Mouse (Mus musculus) heart, embryonic 14.5 days (tissue): ENCODE measurements at regions not wholly inside any gene's neighbourhood (a gene's known extent, or its start where the extent isn't known, plus 50 kb on each side); places are given as distances from the start of the nearest gene placed in this dataset.

ENCODE experiments used
- ATAC-seq: fragments of 200-750 bp; cut with Nextera tagmentation; 2 replicates; pipeline ENCODE4 v1.8.0; 2017; ENCODE audit warnings: low read depth, moderate TSS enrichment; ENCODE audit not compliant: insufficient number of reproducible peaks, insufficient read depth, low FRiP score
- H3K27ac ChIP-seq, 2 experiments: fragments of 200-500 bp in 1 of 2; fragments of 300-500 bp in 1 of 2; sonication (generic) in 1 of 2; replicated peaks in 1 of 2; 2 replicates each; pipeline ENCODE4 v1.5.1; 2012 to 2014; ENCODE audit warnings: low read depth in 2 of 2, low read length in 2 of 2, control low read depth in 1 of 2, mild to moderate bottlenecking in 1 of 2, mixed read lengths in 1 of 2; ENCODE audit not compliant: control insufficient read depth in 1 of 2, insufficient read depth in 1 of 2
- H3K27me3 ChIP-seq: fragments of 300-500 bp; sonication (generic); 2 replicates; pipeline ENCODE4 v1.6.1; 2014; ENCODE audit warnings: mild to moderate bottlenecking, low read length, control low read depth; ENCODE audit not compliant: control insufficient read depth, insufficient read depth
- H3K36me3 ChIP-seq: fragments of 300-500 bp; sonication (generic); 2 replicates; pipeline ENCODE4 v1.6.1; 2014; ENCODE audit warnings: mild to moderate bottlenecking, control low read depth, low read length, mixed read lengths; ENCODE audit not compliant: control insufficient read depth, insufficient read depth
- H3K4me1 ChIP-seq, 2 experiments: fragments of 200-500 bp in 1 of 2; fragments of 300-500 bp in 1 of 2; sonication (generic) in 1 of 2; 2 replicates each; pipeline ENCODE4 v1.6.1; 2012 to 2014; ENCODE audit warnings: low read length in 2 of 2, control low read depth in 1 of 2, mixed read lengths in 1 of 2; ENCODE audit not compliant: control insufficient read depth in 2 of 2, insufficient read depth in 2 of 2
- H3K4me2 ChIP-seq: fragments of 300-500 bp; sonication (generic); 2 replicates; pipeline ENCODE4 v1.6.1; 2014; ENCODE audit warnings: mild to moderate bottlenecking, low read length
- H3K4me3 ChIP-seq, 2 experiments: fragments of 200-500 bp in 1 of 2; fragments of 300-500 bp in 1 of 2; sonication (generic) in 1 of 2; 2 replicates each; pipeline ENCODE4 v1.5.1; 2012 to 2014; ENCODE audit warnings: low read length in 2 of 2, mild to moderate bottlenecking in 2 of 2, control low read depth in 1 of 2, low read depth in 1 of 2, moderate library complexity in 1 of 2; ENCODE audit not compliant: control insufficient read depth in 1 of 2, insufficient read depth in 1 of 2
- H3K9ac ChIP-seq: fragments of 300-500 bp; sonication (generic); 2 replicates; pipeline ENCODE4 v1.6.1; 2014; ENCODE audit warnings: mild to moderate bottlenecking, low read length
- H3K9me3 ChIP-seq: fragments of 300-500 bp; sonication (generic); 2 replicates; pipeline ENCODE4 v1.6.1; 2016; ENCODE audit warnings: low read length, control low read depth; ENCODE audit not compliant: control insufficient read depth
- WGBS: fragments of 180-500 bp; shearing (Covaris S2); extraction: QIAGEN DNeasy Blood & Tissue Kit; methylation state at CpG from one replicate; pipeline ENCODE4 v1.1.7; 2014; 5-methylcytosine and 5-hydroxymethylcytosine counted together

- Histone ChIP-seq H3K4me3 (no peak overlapping the region), H3K9me3 (no peaks in the 10 kb centered on the region), H3K36me3 (no peaks in the 10 kb centered on the region), H3K9ac (no peak overlapping the region), H3K27me3 (peaks cover 19% of the 10 kb centered on the region), H3K27ac (no peak overlapping the region), H3K4me1 (peaks cover 6 to 7% of the 10 kb centered on the region in 2 experiments; a peak in 2 of 4 replicates), H3K4me2 (no peak overlapping the region)
- ATAC-seq, result no peak
Observed at GRCm38 (mm10) chr9:46736232-46736631, 262.3 kb upstream of the Gm4791 start.

GRCm38 (mm10) chr9:46735664-46736067 lies 262.9 kb upstream of the Gm4791 start:
- Histone ChIP-seq H3K27ac (no peak overlapping the region), H3K4me3 (no peak overlapping the region), H3K4me1 (peaks cover 6 to 7% of the 10 kb centered on the region in 2 experiments; a peak in 2 of 4 replicates), H3K9me3 (no peaks in the 10 kb centered on the region), H3K27me3 (peaks cover 19% of the 10 kb centered on the region), H3K36me3 (no peaks in the 10 kb centered on the region), H3K4me2 (no peak overlapping the region), H3K9ac (no peak overlapping the region)
- 4% methylated on average over 4 of the region's 4 CpGs for WGBS
- ATAC-seq, result no peak

DNA sequence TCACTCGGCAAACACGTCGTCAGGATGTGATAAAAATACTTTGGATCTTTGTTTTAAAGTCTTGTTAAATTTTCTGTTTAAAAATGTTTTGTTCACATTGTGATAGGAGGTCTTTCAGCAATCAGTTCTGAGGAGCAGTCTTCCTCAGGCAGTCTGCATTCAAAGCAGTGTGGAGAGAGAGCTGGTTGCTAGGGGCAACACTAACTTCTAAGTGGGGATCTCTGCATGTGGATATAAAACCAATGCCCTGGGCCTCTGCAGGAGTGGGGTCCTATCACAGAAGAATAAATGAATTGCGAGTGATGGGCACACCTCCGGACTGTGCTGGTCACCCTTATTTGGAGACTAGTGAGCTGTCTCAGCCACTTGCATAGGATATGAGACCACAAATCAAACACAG lies 270.1 kb upstream of the Gm4791 start:
- Histone ChIP-seq H3K27ac (no peak overlapping the region), H3K27me3 (peaks cover 3% of the 10 kb centered on the region), H3K4me1 (no peaks in the 10 kb centered on the region), H3K4me2 (no peak overlapping the region), H3K36me3 (no peaks in the 10 kb centered on the region), H3K9ac (no peak overlapping the region), H3K4me3 (no peak overlapping the region), H3K9me3 (no peaks in the 10 kb centered on the region)
- ATAC-seq, result no peak
- WGBS, result 70% methylated on average over 5 of the region's 5 CpGs

DNA sequence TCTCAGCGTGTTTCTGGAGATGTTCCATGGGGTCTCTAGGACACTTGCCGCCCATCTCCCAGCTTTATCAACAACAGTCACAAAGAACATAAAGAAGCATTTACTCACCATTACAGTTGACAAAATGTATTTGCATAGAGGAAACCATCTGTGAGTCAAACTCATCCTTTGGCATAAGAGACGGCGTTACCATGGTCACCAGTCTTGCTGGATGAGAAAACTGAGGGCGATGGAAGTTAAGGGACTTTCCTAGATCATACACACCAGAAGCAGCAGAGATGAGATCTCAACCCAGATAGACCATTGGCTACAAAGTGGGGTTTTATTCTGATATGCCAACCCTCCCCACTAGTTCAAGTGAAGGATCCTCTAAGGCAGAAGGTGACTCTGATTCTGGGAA lies 274.3 kb upstream of the Gm4791 start:
- no peaks in the 10 kb centered on the region for H3K9me3 ChIP-seq

DNA sequence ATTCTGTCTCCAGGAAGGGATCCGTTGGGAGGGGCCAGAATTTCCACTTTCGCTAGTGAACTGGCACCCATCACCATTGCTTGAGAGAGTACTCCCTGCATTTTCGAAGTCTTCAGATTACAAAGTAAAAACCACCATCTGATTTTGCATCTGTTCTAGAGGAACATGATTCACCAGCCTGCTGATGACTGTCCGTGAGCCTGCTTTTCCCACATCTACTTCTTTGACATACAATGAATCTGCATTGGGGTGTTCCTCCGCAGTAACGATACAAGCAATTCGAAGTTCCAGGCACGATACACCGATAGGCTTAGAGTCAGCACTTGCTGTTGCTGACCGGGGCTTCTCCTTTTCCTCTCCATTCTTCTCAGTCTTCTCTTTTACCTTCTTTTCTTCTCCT lies 285.1 kb upstream of the Gm4791 start:
- H3K27me3 ChIP-seq, result no peaks in the 10 kb centered on the region
- no peak overlapping the region for H3K4me2 ChIP-seq
- no peaks in the 10 kb centered on the region for H3K4me1 ChIP-seq
- no peak overlapping the region for H3K27ac ChIP-seq
- H3K4me3 ChIP-seq, result no peak overlapping the region
- WGBS, result 82% methylated on average over 10 of the region's 10 CpGs
- ATAC-seq, result no peak
- H3K36me3 ChIP-seq, result no peaks in the 10 kb centered on the region
- no peak overlapping the region for H3K9ac ChIP-seq
- no peaks in the 10 kb centered on the region for H3K9me3 ChIP-seq

More for the DNA sequence above, 274.3 kb upstream of the Gm4791 start:
- H3K4me1 ChIP-seq, result no peaks in the 10 kb centered on the region
- no peak overlapping the region for H3K9ac ChIP-seq
- no peak overlapping the region for H3K27ac ChIP-seq
- no peaks in the 10 kb centered on the region for H3K36me3 ChIP-seq
- no peak overlapping the region for H3K4me2 ChIP-seq
- H3K27me3 ChIP-seq, result no peaks in the 10 kb centered on the region; the same call in 1 of the 2 replicates
- no peak overlapping the region for H3K4me3 ChIP-seq
- no peak for ATAC-seq
- WGBS, result 85% methylated on average over 5 of the region's 5 CpGs

- ATAC-seq, result no peak
- Histone ChIP-seq H3K27me3 (peaks cover 19% of the 10 kb centered on the region), H3K4me2 (no peak overlapping the region), H3K36me3 (no peaks in the 10 kb centered on the region), H3K9ac (no peak overlapping the region), H3K27ac (no peak overlapping the region), H3K4me3 (no peak overlapping the region), H3K9me3 (no peaks in the 10 kb centered on the region), H3K4me1 (no peaks in the 10 kb centered on the region)
- WGBS, result 69% methylated on average over 10 of the region's 10 CpGs
Observed at GRCm38 (mm10) chr9:46704151-46704905, 294.2 kb upstream of the Gm4791 start.

- Histone ChIP-seq H3K9me3 (no peaks in the 10 kb centered on the region), H3K27ac (no peak overlapping the region), H3K36me3 (no peaks in the 10 kb centered on the region), H3K4me1 (no peaks in the 10 kb centered on the region), H3K4me3 (no peak overlapping the region), H3K27me3 (peaks cover 19% of the 10 kb centered on the region), H3K4me2 (no peak overlapping the region), H3K9ac (no peak overlapping the region)
- 64% methylated on average over 8 of the region's 8 CpGs for WGBS
- no peak for ATAC-seq
Observed at GRCm38 (mm10) chr9:46703674-46704073, 294.9 kb upstream of the Gm4791 start.
